Mouse (Mus musculus): ENCODE data around the gene Trim39. TPM values are rescaled to one million over a fixed set of nuclear protein-coding genes. Genes with fewer than 3 reads are reported as not detected.

Gene Trim39
- 10 to 100 TPM; 85.1 to 86.0 TPM for total RNA-seq (2023)

GRCm38 (mm10) chr17:36271586-36272256, at the start of gene Trim39:
TSS of gene Trim39 (minus strand) at chr17:36272247.

DNA sequence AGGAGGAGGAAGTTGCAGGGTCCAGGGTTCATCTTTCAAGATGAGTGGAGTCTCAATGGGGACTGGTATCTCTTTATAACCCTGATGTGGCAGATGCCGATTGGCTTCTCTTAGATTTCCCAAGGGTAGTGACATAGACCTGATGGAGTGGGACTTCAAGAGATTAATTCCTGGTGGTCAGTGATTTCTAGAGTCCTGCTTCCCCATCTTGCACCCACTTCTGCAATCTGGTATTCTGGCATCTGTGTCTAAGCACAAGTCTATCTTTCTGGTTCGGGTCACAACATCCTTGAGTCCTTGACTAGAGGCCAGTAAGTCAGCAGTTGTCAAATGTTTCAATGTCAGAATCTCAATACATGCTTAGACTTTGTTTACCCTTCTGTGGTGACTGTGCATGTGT, 14.3 kb upstream of the Trim39 start, which contains the start of gene H2-M10.2:
Gene H2-M10.2, minus strand, starts transcription at position 101 of the 400 bp plus-strand sequence.

DNA sequence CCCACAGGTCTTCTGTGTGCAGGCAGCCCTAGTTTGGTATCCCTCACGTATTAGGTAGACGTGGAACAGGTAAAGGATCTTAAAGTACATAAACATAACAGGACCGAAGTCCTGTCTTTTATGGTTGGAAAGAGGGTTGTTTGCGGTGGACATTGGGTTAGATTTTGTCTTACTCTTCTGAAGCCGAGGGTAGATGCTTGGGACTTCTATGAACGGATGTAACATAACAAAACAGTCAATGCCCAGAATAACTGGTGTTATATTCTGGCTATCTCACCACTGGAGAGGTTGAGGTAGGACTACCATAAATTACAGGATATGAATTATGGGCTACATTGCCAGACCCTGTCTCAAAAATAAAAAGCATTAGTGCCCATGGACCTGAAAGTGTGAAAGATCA, 14.1 kb downstream of the Trim39 start, which contains the start of gene Rpp21:
Gene Rpp21, minus strand, starts transcription at position 101 of the 400 bp plus-strand sequence.

Other genes with a start within 250 kb of the Trim39 start
- gene H2-T23, start 239.4 kb downstream of the Trim39 start, total RNA-seq (2023) = 100 to 1,000 TPM; 319 to 355 TPM
- gene H2-T22, start 229.5 kb downstream of the Trim39 start, total RNA-seq (2023) = 100 to 1,000 TPM; 195 to 209 TPM
- gene Gm6034, start 229.3 kb downstream of the Trim39 start, total RNA-seq (2023) = 1 to 10 TPM; 1.7 to 2.2 TPM
- gene Gm11127, start 213.9 kb downstream of the Trim39 start, total RNA-seq (2023) = 10 to 100 TPM; 95.4 to 96.7 TPM
- 10 to 100 TPM; 13.9 to 15.9 TPM for gene Gm19684, start 150.6 kb downstream of the Trim39 start, total RNA-seq (2023)
- 10 to 100 TPM; 18.1 to 21.9 TPM for gene Gm7030, start 142.8 kb downstream of the Trim39 start, total RNA-seq (2023)
- gene Gm8909, start 103.7 kb downstream of the Trim39 start, total RNA-seq (2023) = 1 to 10 TPM in 1 of 2 experiments, not detected in 1; 1.6 TPM
- 1 to 10 TPM in 1 of 2 experiments, under 1 TPM in 1; 0.79 to 1.4 TPM for gene H2-T3, start 82.0 kb downstream of the Trim39 start, total RNA-seq (2023)
- gene Rpp21, start 14.2 kb downstream of the Trim39 start, total RNA-seq (2023) = 10 to 100 TPM; 82.8 to 96.9 TPM
- not detected for gene H2-M10.2, start 14.2 kb upstream of the Trim39 start, total RNA-seq (2023)
- not detected for gene H2-M10.1, start 53.9 kb upstream of the Trim39 start, total RNA-seq (2023)
- not detected for gene H2-M10.3, start 96.2 kb upstream of the Trim39 start, total RNA-seq (2023)
- not detected for gene H2-M10.4, start 190.1 kb upstream of the Trim39 start, total RNA-seq (2023)

All from T-cell, adult 66 days (primary cell).